Mouse (Mus musculus): ENCODE results near the gene Gmeb2. TPM values are rescaled to one million over a fixed set of nuclear protein-coding genes. Genes with fewer than 3 reads are reported as not detected.

Gene Gmeb2
- polyA plus RNA-seq, 1 experiment from 2014 or later = 19.4 TPM

GRCm38 (mm10) chr2:181307144-181307804 lies 19.4 kb upstream of the Gmeb2 start:
- WGBS = 10% methylated on average over 30 of the region's 30 CpGs
- H3K27me3 ChIP-seq (replicated peaks) = no peaks in the 10 kb centered on the region
- H3K27ac ChIP-seq = 0 out of 2 replicates have a peak overlapping the region, but pooled peaks have one; percentile 9
- no peak overlapping the region for H3K4me2 ChIP-seq
- H3K4me1 ChIP-seq = peaks cover 17% of the 10 kb centered on the region
- H3K36me3 ChIP-seq (replicated peaks) = peaks cover 26% of the 10 kb centered on the region
- no peak overlapping the region for H3K9ac ChIP-seq
- H3K4me3 ChIP-seq = no peak overlapping the region
- peak; percentile 50 for ATAC-seq (replicated peaks)
- no peaks in the 10 kb centered on the region for H3K9me3 ChIP-seq

- H3K27ac ChIP-seq = no peak overlapping the region
- no peaks in the 10 kb centered on the region for H3K27me3 ChIP-seq (replicated peaks)
- no peak overlapping the region for H3K4me3 ChIP-seq
- H3K9me3 ChIP-seq = no peaks in the 10 kb centered on the region
- no peak overlapping the region for H3K4me2 ChIP-seq
- whole genome bisulfite sequencing = 89% methylated on average over 1 of the region's 1 CpGs
- no peak for ATAC-seq (replicated peaks)
- H3K4me1 ChIP-seq = no peaks in the 10 kb centered on the region; the same call in 1 of the 2 replicates
- H3K36me3 ChIP-seq (replicated peaks) = peaks cover 26% of the 10 kb centered on the region
- no peak overlapping the region for H3K9ac ChIP-seq
Measured at GRCm38 (mm10) chr2:181304944-181305343, 17.1 kb upstream of the Gmeb2 start.

DNA sequence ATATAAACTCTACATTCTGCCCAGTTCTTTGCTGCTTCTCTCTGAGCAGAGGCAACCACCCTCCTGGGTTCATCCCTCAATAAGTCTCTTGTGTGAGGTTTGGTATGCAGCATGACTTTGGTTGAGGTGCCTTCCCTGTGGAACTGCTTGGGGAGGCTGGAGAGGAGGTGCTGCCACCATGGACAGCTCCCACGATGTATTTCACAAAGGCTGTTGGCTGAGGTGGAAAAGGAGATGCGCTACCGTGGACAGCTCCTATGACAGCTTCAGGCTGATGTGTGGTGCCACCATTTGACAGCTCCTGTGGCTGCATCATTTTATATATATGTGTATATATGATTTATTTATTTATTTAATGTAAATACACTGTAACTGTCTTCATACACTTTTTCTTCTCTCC lies 14.2 kb upstream of the Gmeb2 start:
- 28% methylated on average over 3 of the region's 3 CpGs for WGBS
- Histone ChIP-seq H3K9ac (no peak overlapping the region), H3K4me1 (no peaks in the 10 kb centered on the region; the same call in 1 of the 2 replicates), H3K4me3 (no peak overlapping the region), H3K9me3 (no peaks in the 10 kb centered on the region), H3K27ac (no peak overlapping the region), H3K36me3 (replicated peaks) (peaks cover 11% of the 10 kb centered on the region), H3K27me3 (replicated peaks) (no peaks in the 10 kb centered on the region), H3K4me2 (no peak overlapping the region)
- no peak for ATAC-seq (replicated peaks)

DNA sequence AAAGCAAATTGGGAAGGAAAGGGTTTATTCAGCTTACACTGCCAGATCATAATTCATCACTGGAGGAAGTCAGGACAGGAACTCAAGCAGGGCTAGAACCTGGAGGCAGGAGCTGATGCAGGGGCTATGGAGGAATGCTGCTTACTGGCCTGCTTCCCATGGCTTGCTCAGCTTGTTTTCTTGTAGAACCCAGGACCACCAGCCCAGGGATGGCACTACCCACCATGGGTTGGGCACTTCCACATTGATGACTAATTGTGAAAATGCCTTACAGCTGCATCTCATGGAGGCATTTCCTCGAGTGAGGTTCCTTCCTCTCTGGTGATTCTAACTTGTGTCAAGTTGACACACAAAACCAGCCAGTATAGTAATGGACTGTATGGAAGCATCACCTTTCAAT lies 3.1 kb upstream of the Gmeb2 start:
- Histone ChIP-seq H3K9me3 (no peaks in the 10 kb centered on the region), H3K27me3 (replicated peaks) (no peaks in the 10 kb centered on the region), H3K4me1 (peaks cover 24% of the 10 kb centered on the region), H3K27ac (no peak overlapping the region), H3K4me2 (no peak overlapping the region), H3K9ac (no peak overlapping the region), H3K4me3 (no peak overlapping the region), H3K36me3 (replicated peaks) (no peaks in the 10 kb centered on the region)
- no peak for ATAC-seq (replicated peaks)
- WGBS = 94% methylated on average over 1 of the region's 1 CpGs

DNA sequence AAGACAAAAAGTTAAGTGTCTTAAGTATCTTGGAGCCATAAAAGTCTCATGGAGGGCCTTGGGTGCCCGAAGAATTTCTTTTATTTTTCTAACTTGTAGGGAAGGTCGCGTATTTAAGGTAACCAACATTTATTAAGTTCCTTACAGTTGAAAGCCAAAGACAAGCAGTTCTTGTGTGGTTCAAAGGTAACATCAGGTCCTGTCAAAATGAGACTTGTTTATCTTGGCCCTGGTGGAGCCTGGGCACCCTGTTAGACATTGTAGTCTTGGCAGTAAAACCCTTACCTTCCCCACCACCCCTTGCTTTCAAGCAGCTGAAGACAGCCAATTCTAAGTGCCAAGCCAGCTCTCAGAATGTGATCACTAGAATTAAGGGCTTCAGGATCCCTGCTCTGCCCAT lies 856 bp upstream of the Gmeb2 start:
- Histone ChIP-seq H3K9ac (no peak overlapping the region; the same call in 1 of the 2 replicates), H3K4me3 (peak overlapping the region; percentile 79), H3K4me2 (peak overlapping the region; percentile 51), H3K36me3 (replicated peaks) (no peaks in the 10 kb centered on the region), H3K27me3 (replicated peaks) (no peaks in the 10 kb centered on the region), H3K27ac (no peak overlapping the region), H3K9me3 (no peaks in the 10 kb centered on the region), H3K4me1 (peaks cover 24% of the 10 kb centered on the region)
- ATAC-seq (replicated peaks) = no peak
- 90% methylated on average over 3 of the region's 3 CpGs for WGBS

DNA sequence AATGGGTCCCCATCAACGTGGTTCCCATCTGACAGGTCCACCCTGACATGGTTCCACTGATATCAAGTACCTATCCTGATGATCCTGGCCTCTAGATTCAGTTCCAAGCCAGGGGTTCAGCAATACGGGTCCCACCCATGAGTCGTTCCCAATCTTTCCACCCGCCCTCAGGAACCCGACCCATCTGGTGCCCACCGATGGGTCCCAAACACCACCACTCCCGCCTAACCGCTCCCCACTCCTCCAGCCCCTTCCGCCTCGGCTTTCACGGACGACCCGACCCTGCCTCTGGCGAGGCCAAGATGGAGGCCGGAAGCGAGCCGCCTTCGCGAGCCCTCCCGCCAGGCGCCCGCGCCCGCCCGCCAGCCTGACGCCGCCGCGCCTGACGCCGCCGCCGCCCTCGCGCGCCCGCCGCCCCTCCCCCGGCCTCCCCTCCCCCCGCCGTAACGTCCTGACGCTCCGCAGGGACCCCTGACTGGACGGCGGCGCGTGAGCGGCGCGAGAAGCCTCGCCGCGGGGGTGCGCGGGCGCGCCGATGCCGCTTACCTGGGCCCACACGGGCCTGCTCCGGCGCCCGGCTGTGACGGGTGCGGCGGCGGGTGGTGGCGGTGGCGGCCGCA lies 387 bp downstream of the Gmeb2 start:
- H3K9me3 ChIP-seq = no peaks in the 10 kb centered on the region
- H3K4me2 ChIP-seq = peak overlapping the region; percentile 61
- peaks cover 24% of the 10 kb centered on the region for H3K4me1 ChIP-seq
- H3K27me3 ChIP-seq (replicated peaks) = no peaks in the 10 kb centered on the region
- H3K4me3 ChIP-seq = peak overlapping the region; percentile 79
- ATAC-seq (replicated peaks) = peak; percentile 86
- peak overlapping the region; percentile 92 for H3K9ac ChIP-seq
- no peaks in the 10 kb centered on the region; the same call in 1 of the 2 replicates for H3K36me3 ChIP-seq (replicated peaks)
- H3K27ac ChIP-seq = peak overlapping the region; percentile 98
- WGBS = under 1% methylated on average over 35 of the region's 71 CpGs

GRCm38 (mm10) chr2:181286629-181287337 lies 1.1 kb downstream of the Gmeb2 start:
- H3K4me3 ChIP-seq = peak overlapping the region; percentile 79
- H3K4me1 ChIP-seq = peaks cover 24% of the 10 kb centered on the region
- 57% methylated on average over 6 of the region's 6 CpGs for WGBS
- no peaks in the 10 kb centered on the region; the same call in 1 of the 2 replicates for H3K36me3 ChIP-seq (replicated peaks)
- no peak for ATAC-seq (replicated peaks)
- no peaks in the 10 kb centered on the region for H3K9me3 ChIP-seq
- H3K27ac ChIP-seq = peak overlapping the region; percentile 98
- H3K4me2 ChIP-seq = peak overlapping the region; percentile 61
- H3K9ac ChIP-seq = peak overlapping the region; percentile 92
- H3K27me3 ChIP-seq (replicated peaks) = no peaks in the 10 kb centered on the region

DNA sequence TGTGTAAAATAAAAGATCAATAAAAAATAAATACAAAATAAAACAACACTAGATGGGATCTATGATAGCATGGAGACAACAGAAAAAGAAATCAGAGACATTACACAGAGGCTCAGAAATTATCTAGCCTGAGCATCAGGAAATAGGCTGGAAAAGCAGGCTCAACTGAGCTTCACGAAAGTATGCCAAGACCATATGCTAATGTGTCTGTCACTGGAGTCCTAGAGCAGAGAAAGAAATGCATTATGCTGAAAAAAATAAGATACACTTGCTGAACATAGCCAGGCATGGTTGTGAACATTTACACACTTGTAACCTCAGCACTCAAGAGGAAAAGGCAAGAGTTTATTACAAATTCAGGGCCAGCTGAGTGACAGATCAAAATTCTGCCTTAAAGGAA lies 7.9 kb downstream of the Gmeb2 start:
- Histone ChIP-seq H3K4me1 (no peaks in the 10 kb centered on the region), H3K27ac (no peak overlapping the region), H3K9ac (no peak overlapping the region), H3K4me2 (no peak overlapping the region), H3K27me3 (replicated peaks) (no peaks in the 10 kb centered on the region), H3K36me3 (replicated peaks) (peaks cover 3% of the 10 kb centered on the region; the same call in 1 of the 2 replicates), H3K4me3 (no peak overlapping the region), H3K9me3 (no peaks in the 10 kb centered on the region)
- ATAC-seq (replicated peaks) = no peak
- 64% methylated on average over 1 of the region's 1 CpGs for WGBS

DNA sequence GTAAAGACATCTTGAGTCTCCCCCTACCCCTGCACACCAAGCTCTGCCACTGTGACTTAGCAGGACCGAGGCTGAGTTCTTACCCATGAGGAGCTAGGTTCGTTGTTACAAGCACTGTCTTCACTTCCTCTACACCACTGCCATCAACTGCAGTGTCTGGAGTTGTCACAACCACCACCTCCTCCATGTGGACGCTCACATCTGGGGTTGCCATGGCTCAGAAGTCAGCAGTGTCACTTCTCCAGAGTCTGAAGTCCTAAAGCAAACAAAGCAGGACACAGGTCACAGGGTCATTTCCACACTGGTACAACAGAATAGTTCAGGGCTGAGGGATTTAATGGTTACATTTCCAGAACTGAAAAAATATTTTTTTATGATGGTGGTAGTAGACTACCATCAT lies 10.0 kb downstream of the Gmeb2 start:
- no peaks in the 10 kb centered on the region for H3K27me3 ChIP-seq (replicated peaks)
- 88% methylated on average over 3 of the region's 3 CpGs for WGBS
- H3K4me2 ChIP-seq = no peak overlapping the region
- no peak for ATAC-seq (replicated peaks)
- H3K36me3 ChIP-seq (replicated peaks) = peaks cover 10% of the 10 kb centered on the region; the same call in 1 of the 2 replicates
- no peak overlapping the region for H3K4me3 ChIP-seq
- no peaks in the 10 kb centered on the region for H3K4me1 ChIP-seq
- no peak overlapping the region for H3K27ac ChIP-seq
- H3K9ac ChIP-seq = no peak overlapping the region
- H3K9me3 ChIP-seq = no peaks in the 10 kb centered on the region

DNA sequence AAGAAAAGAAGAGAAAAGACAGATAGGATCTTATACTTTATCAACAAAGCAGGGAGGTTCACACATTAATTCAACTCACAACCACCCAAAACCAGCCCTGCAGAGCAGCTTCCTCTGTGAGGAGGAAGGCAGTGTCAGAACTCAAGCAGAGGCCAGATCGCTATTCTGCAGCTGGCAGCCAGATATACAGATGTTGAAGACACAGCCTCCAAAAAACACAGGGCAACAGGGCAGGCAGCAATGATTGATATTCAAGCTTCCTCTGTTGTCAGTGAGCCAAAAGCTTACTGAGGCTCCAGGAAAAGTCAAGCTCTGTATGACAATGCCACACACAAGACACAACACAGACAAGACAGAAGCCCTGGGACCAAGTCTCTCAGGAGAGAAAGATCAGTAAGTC lies 11.1 kb downstream of the Gmeb2 start:
- Histone ChIP-seq H3K4me1 (no peaks in the 10 kb centered on the region), H3K4me3 (no peak overlapping the region), H3K4me2 (no peak overlapping the region), H3K9ac (no peak overlapping the region), H3K36me3 (replicated peaks) (peaks cover 10% of the 10 kb centered on the region; the same call in 1 of the 2 replicates), H3K27ac (no peak overlapping the region), H3K27me3 (replicated peaks) (no peaks in the 10 kb centered on the region), H3K9me3 (no peaks in the 10 kb centered on the region)
- ATAC-seq (replicated peaks) = no peak
- WGBS = 90% methylated on average over 1 of the region's 1 CpGs

DNA sequence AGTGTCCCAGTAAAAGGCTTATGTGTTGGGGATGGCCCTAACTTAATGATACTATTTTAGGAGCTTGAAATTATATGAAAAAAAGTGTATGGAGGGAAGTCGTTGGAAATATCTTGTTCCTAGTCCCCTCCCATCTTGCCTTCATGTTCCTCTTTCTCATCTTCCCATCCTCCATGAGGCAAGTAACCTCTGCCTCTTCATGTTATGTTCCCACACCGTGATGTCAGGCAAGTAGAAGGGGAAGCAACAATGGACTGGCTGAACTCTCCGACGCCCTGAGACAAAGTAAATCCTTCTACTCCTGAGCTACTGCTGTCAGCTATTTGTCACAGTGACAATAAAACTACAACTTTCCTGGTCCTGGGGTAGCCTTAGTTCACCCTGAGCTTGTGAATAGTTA lies 13.2 kb downstream of the Gmeb2 start:
- H3K4me3 ChIP-seq = no peak overlapping the region
- H3K4me2 ChIP-seq = no peak overlapping the region
- WGBS = 81% methylated on average over 4 of the region's 4 CpGs
- no peaks in the 10 kb centered on the region for H3K9me3 ChIP-seq
- no peak overlapping the region for H3K27ac ChIP-seq
- H3K9ac ChIP-seq = no peak overlapping the region
- no peaks in the 10 kb centered on the region for H3K4me1 ChIP-seq
- ATAC-seq (replicated peaks) = no peak
- no peaks in the 10 kb centered on the region for H3K27me3 ChIP-seq (replicated peaks)
- H3K36me3 ChIP-seq (replicated peaks) = peaks cover 23% of the 10 kb centered on the region; the same call in 1 of the 2 replicates

- Histone ChIP-seq H3K27ac (no peak overlapping the region), H3K4me3 (no peak overlapping the region), H3K4me1 (no peaks in the 10 kb centered on the region), H3K9ac (no peak overlapping the region), H3K9me3 (no peaks in the 10 kb centered on the region), H3K4me2 (no peak overlapping the region), H3K36me3 (replicated peaks) (peaks cover 28% of the 10 kb centered on the region; the same call in 1 of the 2 replicates), H3K27me3 (replicated peaks) (no peaks in the 10 kb centered on the region)
- no peak for ATAC-seq (replicated peaks)
- WGBS = 93% methylated on average over 2 of the region's 2 CpGs
Measured at GRCm38 (mm10) chr2:181273829-181274228, 14.0 kb downstream of the Gmeb2 start.

Data from midbrain, embryonic 15.5 days (tissue).